Mouse (Mus musculus) heart, adult 2 months (tissue): ENCODE measurements around the gene Tgfb2.

Experiments
- CTCF ChIP-seq: fragments of 200-600 bp; IDR thresholded peaks from 2 replicates; pipeline ENCODE4 v1.8.1; 2022; ENCODE audit warnings: antibody characterized with exemption, mild to moderate bottlenecking, moderate library complexity
- POLR2A ChIP-seq: fragments of 200-500 bp; IDR thresholded peaks from 2 replicates; pipeline ENCODE4 v1.6.1; 2011; ENCODE audit warnings: mild to moderate bottlenecking, low read depth, low read length, control low read depth; ENCODE audit not compliant: insufficient read depth

DNA sequence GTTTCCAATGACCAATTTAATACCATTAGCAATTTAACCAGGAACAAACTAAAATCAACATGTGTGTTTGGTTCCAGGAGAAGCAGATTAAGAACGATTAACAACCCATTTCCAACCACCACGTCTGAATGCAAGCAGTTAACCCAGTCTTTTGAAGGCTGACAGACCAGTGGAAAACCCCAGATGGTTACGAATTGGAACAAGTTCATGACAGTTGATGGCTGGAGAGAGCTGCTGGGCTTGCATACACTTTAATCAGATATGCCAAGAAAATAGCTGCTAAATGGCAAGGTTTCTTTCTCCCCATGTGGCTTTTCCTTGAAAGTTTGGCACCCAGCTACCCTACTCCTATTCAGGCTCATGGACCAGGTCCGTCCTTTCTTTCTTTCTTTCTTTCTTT is 55.8 kb downstream of the Tgfb2 start:
- TF ChIP-seq POLR2A (no peak), CTCF (no peak)
